Mouse (Mus musculus): Measurements from ENCODE around the gene Nf2.

The Nf2 gene

DNA sequence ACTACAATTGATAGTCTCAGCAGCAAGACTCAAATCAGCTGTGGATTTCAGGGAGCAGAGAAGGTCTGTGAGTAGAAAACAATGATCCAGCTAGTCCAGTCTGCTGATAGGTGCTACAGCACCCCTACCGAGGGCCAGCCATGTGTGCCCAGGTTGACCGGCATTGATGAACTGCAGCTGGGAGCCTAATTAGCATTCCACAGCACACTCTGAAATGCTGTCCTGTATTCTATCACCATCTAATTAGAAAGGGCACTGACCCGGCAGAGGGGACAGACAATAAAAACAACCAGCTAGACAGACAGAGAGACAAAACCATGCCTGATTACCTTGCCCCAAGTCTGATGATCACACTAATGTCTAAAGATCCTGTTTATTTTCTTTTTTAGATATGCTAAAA, 56.3 kb downstream of the Nf2 start:
- DNase-seq (ENCODE audit: low spot score in 2 of 2) = no peak

DNA sequence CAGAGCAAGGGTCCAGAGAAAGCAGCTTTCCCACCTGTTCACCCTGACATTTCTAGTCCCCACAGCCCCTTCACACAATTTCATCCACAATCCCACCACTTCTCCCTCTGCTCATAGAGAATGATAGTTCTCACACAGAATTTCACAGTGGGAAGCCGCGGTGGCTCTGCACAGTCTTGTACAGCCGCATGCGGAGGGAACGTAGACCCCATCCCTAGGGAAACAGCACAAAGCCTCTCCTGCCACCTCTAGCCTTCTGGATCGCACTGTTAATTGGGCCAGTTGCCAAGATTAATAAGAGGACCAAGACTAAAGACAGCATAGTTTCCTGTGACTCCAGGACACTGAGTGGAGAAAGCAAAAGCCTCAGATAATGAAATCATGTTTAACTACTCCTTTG, 57.8 kb downstream of the Nf2 start:
- no peak for DNase-seq (ENCODE audit: low spot score in 2 of 2)

DNA sequence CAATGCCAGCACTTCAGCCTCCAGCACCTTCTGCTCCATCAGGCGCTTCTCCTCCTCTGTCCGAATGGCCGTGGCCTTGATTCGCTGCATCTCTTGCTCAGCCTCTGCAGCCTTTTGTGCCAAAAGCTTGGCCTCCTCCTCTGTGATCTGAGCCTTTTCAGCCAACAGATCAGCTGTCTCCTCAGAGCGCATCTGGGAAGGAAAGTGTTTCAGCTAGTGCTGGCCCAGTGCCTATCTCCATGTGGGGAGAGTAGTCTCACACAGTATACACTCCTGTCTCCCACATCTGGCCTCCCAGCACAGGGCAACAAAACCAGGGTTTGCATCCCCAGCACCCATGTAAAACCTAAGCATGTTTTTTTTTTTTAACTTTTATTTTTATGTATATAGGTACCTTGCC, 59.6 kb downstream of the Nf2 start:
- peak in 1 of 2 experiments; percentile 30 for DNase-seq (ENCODE audit: low spot score in 2 of 2)

DNA sequence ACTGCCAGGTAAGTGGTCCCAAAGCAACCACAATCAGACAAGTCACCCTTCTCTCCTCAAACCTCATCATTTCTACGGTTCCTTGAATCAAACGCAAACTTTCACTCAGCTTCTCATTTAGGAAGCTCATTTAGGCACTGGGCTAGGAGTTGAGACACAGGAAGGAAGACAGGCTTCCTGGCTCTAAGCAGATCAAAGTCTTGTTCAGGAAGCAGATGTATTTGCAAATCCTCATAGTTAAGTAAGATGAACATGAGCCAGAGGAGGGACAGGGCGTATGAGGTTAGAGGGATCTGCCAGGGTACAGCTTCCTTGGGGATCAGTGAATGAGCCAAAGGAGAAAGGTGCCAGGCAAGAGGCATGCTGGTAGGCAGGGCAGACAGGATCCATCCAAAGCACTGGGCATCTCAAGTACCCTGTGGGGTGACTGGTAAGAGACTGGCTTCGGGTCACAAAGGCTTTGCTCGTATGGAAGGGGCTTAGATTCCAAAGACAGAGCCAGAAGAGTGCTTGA, 64.7 kb downstream of the Nf2 start:
- no peak for DNase-seq (ENCODE audit: low spot score in 2 of 2)

DNA sequence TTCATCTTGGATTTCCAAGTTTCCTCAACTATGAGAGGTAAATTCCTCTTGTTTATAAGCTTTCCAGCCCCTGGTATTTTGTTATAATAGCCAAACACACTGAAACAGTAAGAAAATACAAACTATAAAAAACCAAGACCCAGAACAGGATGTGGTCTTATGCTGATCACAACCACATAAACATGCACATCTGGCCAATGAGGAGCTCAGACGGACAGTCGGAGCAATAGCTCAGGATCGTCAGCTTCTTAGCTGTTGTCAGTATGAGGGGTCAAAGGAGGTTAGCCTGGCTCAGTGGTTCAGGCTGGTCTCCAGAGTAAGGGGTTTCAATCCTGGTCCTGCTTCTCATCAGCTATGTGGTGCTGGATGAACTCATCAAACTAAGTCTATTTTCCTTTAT, 66.2 kb downstream of the Nf2 start:
- DNase-seq (ENCODE audit: low spot score in 2 of 2) = no peak

DNA sequence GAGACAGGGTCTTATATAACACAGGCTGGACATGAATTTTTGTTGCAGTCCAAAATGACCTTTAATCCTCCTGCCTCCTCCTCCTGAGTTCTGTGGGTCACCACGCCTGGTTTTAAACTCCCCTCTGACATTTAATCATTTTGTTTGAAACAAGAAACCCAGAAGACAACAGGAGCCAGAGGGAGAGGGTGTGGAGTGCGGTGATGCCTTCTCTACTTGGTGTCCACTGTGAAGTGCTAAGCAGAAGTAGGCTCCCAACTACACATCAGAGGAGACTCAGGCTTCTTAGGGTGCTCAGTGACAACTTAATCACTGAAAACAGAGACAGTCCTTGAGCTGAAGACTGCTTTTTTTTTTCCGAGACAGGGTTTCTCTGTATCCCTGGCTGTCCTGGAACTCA, 68.4 kb downstream of the Nf2 start:
- DNase-seq (ENCODE audit: low spot score in 2 of 2) = no peak

DNA sequence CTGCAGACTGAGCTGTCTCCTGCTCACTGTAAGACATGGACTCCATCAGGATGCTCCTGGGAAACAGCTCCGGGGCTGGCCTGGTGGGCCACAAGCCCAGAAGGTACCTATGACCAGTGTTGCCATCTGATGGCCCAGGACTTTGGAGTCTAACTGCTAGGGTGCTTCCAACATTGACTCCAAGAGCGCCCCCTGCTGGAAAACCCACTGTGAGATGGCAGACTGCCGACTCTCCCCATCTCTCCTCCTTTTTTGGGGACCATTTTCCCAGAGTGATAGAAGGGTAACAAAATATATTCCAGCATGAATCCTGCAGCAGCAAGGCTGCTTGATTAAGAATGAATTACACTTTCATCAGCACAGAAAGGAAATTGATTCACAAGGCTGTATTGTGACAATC, 76.4 kb downstream of the Nf2 start:
- DNase-seq (ENCODE audit: low spot score in 2 of 2) = peak in 1 of 2 experiments; percentile 63

DNA sequence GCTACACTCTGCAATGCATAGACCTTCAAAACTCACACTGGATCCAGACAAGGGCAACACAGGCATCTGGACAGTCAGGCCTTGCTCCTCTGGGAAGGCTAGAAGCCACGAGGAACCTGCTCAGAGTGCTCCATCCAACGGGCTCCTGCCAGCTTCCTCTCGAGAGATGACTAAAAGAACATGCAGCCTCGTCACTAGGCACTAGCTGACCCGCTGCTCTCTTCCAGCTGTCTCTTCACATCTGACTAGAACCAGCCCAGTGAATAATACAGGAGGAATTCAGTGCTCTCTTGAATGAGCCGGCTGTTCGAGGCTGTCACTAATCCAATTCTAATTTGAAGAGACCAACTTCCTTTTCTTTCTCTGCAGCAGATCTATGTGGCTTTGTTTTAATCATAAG, 77.6 kb downstream of the Nf2 start:
- no peak for DNase-seq (ENCODE audit: low spot score in 2 of 2)

DNA sequence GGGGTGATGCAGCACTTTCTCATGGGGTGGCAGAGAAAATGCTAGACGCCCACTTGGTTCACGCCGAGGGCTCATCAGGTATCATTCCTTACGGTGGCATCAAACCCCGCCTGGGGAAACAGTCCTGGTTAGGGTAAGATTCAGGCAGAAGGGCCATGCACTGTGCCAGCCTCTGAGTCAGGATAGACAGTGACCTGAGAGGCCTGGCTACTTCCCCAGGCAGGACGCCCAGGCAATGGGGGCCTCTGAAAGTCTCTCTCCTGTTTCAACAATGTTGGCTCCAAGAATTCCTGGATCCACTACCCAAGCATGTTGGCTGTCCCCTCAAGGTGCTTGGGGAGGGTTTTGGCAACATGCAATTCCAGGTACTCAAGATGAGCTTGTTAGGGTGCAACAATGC, 79.5 kb downstream of the Nf2 start:
- no peak for DNase-seq (ENCODE audit: low spot score in 2 of 2)

DNA sequence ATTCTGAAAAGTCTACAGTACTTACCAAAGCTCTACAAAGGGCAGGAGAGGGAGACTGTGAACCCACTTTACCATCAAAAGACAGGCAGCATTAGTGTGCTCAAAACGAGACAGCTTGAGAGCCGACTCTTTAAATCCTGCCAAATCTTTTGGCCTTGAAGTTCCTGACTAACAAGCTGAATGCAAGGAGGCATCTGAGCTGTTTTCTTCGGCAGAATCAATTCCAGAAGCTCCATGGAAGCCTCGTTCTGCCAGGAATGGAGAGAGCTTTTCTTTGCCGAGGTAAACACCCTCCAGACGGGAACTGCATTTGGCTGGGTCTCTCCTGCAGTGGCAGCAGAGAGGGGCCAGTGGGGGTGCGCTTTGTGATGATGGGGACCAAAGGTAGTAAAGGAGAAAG, 80.0 kb downstream of the Nf2 start:
- peak; percentile 51 to 61 for DNase-seq (ENCODE audit: low spot score in 2 of 2)

DNA sequence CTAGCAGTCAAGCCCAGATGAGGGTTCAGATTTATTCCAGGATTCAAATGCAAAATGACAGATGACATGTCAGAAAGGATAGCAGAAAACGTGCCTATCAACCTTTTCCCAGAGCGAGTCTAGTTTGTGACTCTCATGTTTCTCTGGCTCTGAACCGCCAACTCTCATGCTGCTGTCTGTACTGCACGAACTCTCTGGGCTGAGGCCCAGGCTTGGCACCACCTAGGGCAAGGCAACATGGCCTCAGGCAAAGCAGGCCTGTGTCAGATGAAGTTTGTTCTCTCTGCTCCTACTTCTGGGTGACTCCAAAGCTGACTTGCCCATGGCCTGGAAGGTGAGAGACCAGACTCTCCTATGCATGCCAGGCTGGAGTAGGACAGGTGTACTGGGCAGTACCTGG, 80.9 kb downstream of the Nf2 start:
- no peak for DNase-seq (ENCODE audit: low spot score in 2 of 2)

DNA sequence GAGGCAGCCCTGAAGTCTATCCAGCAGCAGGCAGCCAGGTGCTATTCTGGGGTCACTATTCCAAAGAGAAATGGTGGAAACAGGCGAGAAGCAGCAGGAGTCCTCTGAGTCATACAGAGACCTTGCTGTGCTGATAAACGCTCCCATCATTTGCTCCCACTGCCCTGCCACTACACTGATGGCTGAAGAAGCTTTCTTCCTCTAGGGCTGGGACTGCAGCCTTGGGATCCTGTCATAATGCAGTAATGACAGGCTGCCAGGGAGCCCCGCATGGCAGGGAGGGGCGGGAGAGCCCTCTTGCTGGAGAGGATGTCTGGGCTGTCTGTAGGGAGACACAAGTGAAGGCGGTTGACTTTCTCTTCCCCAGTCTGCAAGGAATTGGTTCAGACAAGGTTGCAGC, 84.9 kb downstream of the Nf2 start:
- no peak for DNase-seq (ENCODE audit: low spot score in 2 of 2)

DNA sequence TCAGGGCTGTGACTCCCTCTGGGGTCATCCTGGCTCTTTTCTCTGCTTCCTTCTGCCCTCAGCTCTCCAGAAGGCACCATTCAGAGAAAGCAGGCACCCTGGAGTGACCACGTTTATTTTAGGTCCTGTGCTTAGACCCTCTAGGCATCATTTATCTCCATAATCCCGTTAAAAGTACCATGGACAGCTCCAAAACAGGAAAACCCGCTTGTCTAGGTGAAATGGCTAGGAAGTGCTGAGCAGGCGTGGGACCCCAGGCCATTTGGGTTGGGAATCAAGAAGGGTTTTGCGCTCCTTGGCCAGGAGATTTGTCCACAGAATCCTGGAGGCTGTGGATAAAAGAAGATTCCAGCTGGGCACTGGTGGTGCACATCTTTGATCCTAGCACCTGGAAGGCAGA, 85.7 kb downstream of the Nf2 start:
- DNase-seq (ENCODE audit: low spot score in 2 of 2) = no peak

DNA sequence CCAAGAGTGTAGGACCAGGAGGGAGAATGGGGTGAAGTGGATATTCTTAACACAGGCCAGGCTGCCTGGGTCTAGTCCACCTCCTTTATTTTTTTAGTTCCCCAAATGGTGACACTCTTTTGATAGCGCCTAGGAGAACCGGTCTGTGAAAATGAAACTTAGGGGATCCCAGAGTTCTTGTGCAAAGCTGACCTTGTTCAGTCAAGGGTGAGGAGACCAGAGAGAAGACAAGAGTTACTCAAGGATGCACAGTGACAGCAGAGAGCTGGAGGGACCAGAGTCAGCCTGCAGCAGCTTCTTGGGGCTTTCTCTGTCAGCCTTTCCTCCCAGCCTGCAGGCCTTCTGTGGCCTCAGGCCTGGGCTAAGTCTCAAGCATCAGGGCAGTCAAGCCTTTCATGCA, 86.8 kb downstream of the Nf2 start:
- no peak for DNase-seq (ENCODE audit: low spot score in 2 of 2)

DNA sequence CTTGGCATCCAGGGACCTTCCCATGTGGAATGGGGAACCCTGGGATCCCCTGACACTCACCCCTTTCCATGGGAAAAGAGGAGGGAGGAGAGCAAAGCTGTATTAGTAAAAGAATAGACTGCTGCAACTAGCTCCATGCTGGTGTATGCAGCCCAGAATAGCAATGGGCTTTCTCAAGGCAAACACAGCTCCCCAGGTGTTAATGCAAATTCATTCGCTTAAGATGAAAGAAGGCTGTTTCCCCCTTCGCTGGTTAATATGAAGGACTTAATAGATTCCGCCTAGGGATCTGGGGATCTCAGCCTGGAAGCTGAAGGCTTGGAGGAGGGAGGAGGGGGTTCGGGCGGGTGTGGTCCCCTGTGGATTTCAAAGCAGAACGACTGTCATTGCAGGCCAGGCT, 87.3 kb downstream of the Nf2 start:
- no peak for DNase-seq (ENCODE audit: low spot score in 2 of 2)

DNA sequence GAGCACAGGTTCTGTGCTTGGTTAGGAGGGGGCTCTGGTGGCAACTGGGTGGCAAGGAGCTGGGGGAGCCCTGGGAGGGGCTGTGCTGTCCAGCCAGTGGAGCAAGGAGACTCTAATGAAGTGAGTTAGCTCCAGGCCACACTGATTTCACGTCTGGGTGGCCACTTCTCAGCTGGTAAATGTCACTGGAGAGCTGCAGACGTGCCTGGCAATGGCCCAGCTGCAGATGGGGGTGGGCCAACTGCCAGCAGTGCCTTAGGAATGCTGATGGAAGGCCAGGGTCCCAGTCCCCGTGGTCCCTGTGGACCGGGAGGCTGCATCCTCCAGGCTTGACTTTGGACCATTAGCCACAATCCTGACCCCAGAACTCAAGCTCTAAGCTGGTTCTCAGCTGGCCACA, 88.9 kb downstream of the Nf2 start:
- DNase-seq (ENCODE audit: low spot score in 2 of 2) = no peak

DNA sequence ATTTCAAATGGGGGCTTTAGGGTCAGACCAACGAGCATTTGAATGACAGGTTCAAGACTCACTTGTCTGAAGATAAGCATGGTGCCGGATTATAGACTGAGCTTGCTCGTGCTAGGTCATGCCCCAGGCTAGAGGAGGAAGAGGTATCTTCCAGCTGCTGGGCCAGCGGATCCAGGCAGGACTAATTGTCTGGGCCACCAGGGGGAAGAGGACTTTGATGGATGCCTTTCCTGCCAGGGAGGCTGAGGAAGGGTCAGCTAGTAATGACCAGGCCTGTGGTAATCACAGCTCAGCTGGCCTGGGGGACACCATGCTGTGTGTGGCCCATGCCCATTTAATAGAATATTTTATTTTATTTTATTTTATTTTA, 91.6 kb downstream of the Nf2 start:
- DNase-seq (ENCODE audit: low spot score in 2 of 2) = no peak

DNA sequence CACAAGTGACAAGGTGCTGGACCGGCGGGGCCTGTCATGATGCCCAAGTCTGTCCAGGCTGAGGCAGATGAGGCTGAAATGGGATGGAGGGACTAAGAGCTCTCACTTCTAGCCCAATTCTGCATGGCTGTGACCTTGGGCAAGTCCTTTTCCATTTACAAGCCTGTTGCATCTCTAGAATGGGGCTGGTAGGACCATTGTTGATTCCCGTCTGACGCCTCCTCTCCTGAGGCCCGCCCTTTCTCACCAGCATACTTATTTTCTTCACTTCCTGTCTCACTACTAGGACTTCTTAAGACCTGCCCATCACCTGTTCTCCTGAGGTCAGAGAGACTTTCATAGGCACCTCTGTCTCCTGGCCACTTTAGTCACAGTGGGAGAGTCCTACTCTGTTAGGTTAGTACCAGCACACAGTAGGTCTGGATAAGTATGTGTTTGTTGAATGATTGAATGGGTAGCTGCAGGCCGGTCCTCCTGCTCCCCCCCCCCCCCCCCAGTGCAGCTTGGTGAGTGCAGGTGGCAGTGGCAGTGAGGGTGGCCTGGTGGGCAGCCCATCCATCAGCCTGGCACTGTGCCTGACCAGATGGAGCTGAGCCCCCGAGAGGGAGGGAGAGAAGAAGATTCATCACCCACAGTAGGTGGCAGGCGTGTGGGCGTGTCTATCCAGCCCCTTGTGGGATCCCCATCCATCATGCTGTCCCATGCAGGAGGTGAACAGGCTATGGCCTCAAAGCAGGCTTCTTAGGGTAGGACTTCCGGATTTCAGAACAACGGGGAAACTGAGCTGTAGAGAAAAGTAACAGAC, 92.2 kb downstream of the Nf2 start:
- DNase-seq (ENCODE audit: low spot score in 2 of 2) = no peak

DNA sequence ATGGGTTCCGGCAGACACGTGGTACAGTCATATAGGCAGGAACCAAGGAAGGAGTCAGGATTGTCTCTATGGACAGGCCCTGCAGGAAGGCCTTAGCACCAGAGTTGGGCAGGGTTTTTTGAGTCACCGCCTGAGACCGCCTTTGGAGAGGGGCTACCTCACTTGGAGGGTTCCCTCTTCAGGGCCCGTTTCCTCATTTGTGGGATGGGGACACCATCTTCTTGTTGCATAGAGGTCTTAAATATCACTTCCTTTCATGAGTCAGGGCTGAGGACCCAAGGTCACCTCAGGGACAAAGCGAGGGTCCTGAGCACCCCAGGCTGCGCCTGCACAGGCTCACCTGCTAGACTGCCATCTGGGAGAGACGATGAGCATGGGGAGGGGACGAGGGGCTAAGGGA, 92.9 kb downstream of the Nf2 start:
- DNase-seq (ENCODE audit: low spot score in 2 of 2) = no peak

DNA sequence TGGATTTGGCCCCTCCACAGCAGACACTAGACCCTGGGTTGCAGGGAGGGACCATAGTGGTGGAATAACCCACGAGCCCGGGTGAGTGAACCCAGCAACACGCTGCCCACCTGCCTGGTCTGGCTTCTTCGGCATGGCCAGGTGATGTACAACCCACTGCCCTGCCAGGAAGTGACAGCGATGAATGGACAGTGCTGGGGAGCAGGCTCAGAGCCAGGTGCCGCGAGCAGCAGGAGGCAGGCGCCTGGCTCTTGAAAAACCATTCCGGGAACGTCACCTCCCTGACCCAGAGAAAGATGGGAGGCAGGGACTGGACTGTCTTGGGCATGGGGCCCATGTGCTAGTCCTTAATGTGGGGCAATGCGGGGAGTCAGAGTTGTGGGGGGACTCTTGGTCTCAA, 94.5 kb downstream of the Nf2 start:
- no peak for DNase-seq (ENCODE audit: low spot score in 2 of 2)

DNA sequence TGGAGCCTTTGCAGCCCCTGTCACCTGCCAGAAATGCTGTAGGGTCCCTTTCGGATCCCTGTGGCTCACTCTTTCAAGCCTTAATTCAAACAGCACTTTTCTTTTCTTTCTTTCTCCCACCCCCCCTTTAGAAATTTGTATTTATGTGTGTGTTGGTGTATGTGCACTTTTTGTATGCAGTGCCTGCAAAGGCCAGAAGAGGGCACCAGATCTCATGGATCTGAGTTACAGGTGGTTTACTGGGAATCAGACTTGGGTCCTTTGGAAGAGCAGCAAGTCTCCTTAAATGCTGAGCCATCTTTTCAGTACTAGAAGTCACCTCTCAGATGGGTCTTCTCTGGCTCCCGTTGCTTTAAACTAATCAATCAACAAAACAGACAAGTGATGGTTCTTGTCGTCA, 95.3 kb downstream of the Nf2 start:
- no peak for DNase-seq (ENCODE audit: low spot score in 2 of 2)

DNA sequence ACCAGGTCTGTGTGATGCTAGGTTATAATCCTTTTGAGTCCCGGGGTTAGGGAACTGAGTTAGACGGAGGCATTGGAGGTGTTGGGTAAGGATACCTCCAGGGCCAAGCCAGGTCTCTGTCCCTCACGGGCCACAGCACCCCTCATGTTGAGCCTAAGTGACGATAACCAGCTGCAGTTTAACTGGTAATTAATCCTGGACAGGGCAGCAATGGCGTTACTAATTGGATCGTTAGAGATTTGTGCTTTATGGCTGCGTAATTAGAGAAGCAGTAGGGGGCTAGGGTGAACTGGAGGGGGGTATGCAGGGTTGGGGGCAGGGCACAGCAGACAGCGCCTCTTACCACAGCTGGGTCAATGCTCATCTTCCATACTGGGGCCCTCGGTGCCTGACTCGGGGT, 96.5 kb downstream of the Nf2 start:
- no peak for DNase-seq (ENCODE audit: low spot score in 2 of 2)

DNA sequence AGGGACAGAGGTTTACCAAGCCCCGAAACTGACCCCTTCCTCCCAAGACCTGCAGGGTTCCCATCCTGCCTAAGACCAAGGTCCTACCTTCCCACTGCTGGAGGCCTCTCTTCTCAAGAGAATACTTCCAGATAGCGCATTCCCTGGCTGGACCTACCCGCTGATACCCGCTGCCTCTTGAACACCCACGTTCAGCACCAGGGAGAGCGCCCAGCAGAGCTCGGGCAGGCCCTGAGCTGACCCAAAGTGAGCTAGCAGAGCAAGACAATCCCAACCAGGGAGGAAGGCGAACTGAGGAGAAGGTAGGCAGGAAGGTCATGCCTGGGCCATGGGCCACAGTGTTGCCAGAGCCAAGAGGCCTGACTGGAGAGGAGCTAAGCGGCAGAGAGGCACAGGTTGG, 99.1 kb downstream of the Nf2 start:
- no peak for DNase-seq (ENCODE audit: low spot score in 2 of 2)

DNA sequence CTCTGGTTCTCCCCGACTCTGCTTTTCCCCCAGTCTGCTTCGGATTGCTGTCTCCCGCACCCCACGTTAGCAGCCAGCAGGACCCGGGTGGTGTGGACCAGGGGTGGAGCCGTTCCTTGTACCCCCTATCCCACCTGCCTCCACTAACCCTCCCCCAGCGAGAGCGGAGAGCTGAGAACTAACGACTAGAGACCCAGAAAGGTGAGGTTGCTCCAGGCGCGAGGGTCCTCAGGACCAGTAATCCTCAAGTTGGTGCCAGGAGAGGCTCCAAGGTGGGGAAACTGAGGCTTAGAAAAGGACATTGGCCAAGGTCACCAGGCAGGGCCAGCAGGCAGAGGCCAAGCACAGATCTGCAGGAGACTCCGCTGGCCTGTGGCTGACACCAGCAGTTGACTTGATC, 102.1 kb downstream of the Nf2 start:
- DNase-seq (ENCODE audit: low spot score in 2 of 2) = no peak

Data from right cerebral cortex, postnatal 10 days (tissue).